Mouse (Mus musculus): Measurements from ENCODE around the gene Lhx4.
A peak's percentile ranks its signal among the peaks of the same experiment; 100 is the strongest.

The Lhx4 gene

GRCm38 (mm10) chr1:155742411-155743363, 8.8 kb downstream of the Lhx4 start:
- DNase-seq (ENCODE audit: low spot score), result peak; percentile 50

DNA sequence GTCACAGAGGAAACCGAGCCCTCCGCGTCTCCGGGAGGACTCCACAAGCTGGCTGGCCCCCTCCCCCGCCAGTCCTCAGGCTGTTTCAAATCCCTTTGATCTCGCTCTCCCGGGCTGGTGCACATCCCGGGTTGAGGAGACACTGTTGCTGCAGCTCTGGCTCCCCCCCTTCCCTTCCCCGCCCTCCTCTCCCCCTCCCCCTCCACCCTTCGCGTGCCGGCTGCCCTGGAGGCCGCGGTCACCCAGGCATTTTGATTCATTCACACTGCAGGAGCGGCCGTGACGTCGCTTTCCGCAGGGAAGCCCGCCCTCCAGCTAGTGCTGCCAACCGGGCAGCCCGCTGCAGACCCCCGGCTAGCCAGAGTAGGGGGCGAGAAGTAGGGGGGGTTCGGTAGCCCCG, 9.5 kb downstream of the Lhx4 start:
- DNase-seq (ENCODE audit: low spot score), result peak; percentile 23

- no peak for DNase-seq (ENCODE audit: low spot score)
These were observed 10.0 kb downstream of the Lhx4 start for GRCm38 (mm10) chr1:155741378-155741945.

GRCm38 (mm10) chr1:155740622-155741377, 10.7 kb downstream of the Lhx4 start:
- DNase-seq (ENCODE audit: low spot score), result peak; percentile 27

GRCm38 (mm10) chr1:155737809-155738383, 13.6 kb downstream of the Lhx4 start:
- DNase-seq (ENCODE audit: low spot score), result no peak

GRCm38 (mm10) chr1:155737017-155737808, 14.3 kb downstream of the Lhx4 start:
- no peak for DNase-seq (ENCODE audit: low spot score)

DNA sequence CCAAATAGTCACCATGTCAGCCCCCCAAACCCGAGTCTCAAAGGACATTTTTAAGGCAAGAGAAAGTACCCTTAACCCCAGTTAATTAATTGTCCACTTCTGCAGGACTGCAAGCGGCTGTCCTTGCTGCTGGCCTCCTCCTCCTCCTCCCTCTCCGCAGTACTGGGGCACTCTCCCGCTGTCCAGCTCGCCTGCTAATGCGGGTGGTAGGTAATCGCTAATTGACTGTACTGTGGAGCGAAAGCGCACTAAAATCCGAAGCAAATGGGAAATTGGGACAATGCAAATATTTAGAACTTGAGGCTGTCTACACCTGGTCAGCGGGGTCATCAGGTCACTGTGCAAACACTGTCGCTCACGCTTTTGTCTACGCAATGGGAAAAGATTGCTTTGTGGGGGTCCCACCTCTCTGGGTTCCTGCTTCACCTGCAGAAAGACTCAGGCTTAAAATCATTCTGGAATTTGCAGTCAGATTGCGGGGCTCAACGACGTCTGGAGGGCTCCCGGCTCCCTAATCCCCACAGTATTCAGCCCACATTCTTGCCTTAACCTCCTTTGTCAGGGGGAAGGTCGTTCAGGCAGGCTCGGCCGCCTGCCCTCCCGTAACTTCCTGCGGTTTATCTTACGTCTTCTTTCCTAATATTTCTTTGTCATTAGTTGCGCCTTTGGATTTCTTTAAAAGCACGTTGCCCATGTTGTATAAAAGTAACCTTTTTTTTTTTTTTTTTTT, 15.2 kb downstream of the Lhx4 start:
- no peak for DNase-seq (ENCODE audit: low spot score)

GRCm38 (mm10) chr1:155731156-155731555, 20.3 kb downstream of the Lhx4 start:
- DNase-seq (ENCODE audit: low spot score), result no peak

- DNase-seq (ENCODE audit: low spot score), result no peak
These were observed 22.2 kb downstream of the Lhx4 start for GRCm38 (mm10) chr1:155729113-155729795.

DNA sequence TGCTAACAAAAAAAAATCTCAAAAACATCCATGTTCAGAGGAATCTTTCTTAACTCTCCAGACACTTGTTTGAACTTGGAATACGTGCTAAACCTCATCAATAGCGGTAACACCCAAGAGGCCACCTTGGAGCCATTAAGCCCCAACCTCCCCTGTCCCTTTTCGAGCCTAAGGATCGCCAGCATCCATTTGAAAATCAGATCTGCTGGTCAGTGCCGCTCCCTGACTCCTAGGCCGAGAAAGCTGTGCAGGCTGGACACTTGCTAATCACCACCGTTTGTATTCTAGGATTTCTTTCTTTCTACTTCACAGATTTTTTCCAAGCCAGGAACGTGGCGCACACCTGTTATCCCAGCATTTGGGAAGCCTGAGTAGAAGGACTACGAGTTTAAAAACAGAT, 23.7 kb downstream of the Lhx4 start:
- DNase-seq (ENCODE audit: low spot score), result no peak

DNA sequence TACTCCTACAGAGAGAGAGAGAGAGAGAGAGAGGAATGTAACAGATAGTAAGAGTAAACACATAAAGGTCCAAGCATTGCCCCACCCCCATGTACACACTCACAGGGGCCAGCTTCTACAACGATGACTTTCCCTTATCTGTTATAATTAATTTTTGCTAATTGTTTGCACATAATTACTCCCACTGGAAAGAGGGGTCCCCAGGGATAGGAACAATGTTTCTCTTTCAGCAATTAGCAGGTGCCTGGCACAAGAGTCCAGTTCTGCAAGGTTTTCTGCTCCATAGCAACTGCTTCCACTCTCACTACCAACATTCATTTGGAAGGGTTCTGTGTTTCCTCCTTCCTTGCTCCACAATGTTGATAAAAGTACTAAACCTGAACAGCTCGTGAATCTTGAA, 25.6 kb downstream of the Lhx4 start:
- DNase-seq (ENCODE audit: low spot score), result no peak

- DNase-seq (ENCODE audit: low spot score), result no peak
These were observed 27.2 kb downstream of the Lhx4 start for GRCm38 (mm10) chr1:155724301-155724700.

DNA sequence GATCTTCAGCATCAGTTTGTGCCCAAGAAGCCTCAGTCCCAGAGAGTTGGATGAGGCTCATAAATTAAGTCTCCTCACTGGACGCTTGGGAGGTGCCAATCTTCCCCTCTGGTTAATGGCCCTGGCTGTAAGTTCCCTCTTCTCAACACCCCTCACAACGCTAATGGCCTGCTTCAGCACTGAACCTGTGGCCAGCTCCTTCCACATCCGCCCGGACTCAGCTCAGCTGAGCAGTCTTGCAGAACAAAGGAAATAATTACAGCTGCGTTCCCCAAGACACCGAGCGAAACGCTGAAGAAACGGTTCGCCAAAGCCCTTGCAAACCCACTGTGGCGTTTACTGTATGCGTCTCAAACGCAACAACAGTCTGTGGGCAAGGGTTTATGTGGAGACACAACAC, 29.3 kb downstream of the Lhx4 start:
- DNase-seq (ENCODE audit: low spot score), result peak; percentile 72

DNA sequence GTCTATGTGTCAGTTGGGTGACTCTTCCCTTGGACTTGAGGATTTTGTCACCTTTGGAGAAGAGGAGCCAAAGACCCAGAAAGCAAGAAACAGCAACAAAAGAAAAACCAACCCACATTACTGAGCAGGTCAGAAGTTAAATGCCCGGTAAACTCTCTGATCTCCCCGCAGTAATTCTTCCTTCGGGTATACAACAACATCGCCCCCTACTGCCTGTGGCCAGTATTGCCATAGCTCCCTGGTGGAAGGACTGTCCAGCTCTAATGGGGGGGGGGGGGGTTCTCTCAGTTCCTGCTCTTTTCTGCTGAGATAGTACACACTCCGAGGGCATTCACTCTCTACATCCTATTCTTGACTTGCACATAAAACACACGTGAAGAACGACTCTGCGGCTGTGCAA, 30.0 kb downstream of the Lhx4 start:
- peak; percentile 47 for DNase-seq (ENCODE audit: low spot score)

- no peak for DNase-seq (ENCODE audit: low spot score)
These were observed 31.5 kb downstream of the Lhx4 start for GRCm38 (mm10) chr1:155720006-155720405.

GRCm38 (mm10) chr1:155718851-155719250, 32.6 kb downstream of the Lhx4 start:
- DNase-seq (ENCODE audit: low spot score), result no peak

- DNase-seq (ENCODE audit: low spot score), result no peak
These were observed 34.2 kb downstream of the Lhx4 start for GRCm38 (mm10) chr1:155717301-155717700.

DNA sequence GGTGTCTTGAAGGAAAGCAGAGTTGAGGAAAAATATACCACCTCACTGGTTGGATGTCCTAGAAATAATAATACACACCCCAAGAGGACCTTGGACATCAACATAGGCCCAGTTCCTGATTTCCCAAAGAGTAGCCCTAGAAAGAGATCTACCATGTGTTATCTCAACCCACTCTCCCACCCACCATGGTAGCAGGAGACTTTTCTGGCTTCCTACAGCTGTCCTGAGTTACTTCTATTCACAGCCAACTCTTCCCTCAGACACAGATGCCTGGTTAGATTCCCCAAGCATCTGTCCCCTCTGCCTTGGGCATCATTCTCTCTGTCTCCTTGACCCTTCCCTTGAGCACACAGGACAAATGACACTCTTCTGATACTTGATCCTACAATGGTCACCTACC, 36.1 kb downstream of the Lhx4 start:
- DNase-seq (ENCODE audit: low spot score), result no peak

- DNase-seq (ENCODE audit: low spot score), result no peak
These were observed 38.2 kb downstream of the Lhx4 start for GRCm38 (mm10) chr1:155713306-155713705.

DNA sequence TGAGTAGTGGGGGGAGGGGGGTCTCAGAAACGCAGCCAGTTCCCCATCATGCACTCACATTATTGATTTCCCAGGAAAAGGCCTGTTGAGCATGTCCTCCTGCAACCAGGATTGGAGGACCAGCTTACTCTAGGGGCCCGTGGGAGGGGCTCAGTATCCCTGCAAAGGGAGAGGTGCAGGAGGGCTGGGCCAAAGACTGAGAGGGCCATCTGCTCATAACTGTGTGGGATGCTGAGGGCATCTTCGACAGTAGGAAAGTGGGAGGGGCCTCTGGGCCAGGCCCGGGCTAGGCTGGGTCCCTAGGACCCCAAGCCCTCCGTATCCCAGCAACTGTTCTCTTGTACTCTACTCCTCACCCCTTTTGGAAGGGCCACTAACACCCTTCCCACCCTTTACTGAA, 47.3 kb downstream of the Lhx4 start:
- DNase-seq (ENCODE audit: low spot score), result no peak

All from ovary, postnatal 36 days (tissue).